Mouse (Mus musculus): Measurements from ENCODE around the gene Atg10.
"Not testable (repeated sequence)": the region's sequence is repeated elsewhere in the genome, so short reads cannot be mapped to it uniquely, and the experiment has no call there.

Gene Atg10

GRCm38 (mm10) chr13:90980878-90981674, 242.7 kb downstream of the Atg10 start:
- ChIA-PET POLR2A (no interaction called here), CTCF (no interaction called here)

GRCm38 (mm10) chr13:90977057-90977456, 246.7 kb downstream of the Atg10 start:
- ChIA-PET POLR2A (no interaction called here), CTCF (no interaction called here)

- CTCF ChIA-PET, result interaction anchor here in 1 of 4 experiments (0.7 kb wide), 1 partner anchor 724 kb away, joined by 4 read pairs; no protein-coding TSS in a partner anchor
- POLR2A ChIA-PET, result no interaction called here
These were observed 250.4 kb downstream of the Atg10 start for GRCm38 (mm10) chr13:90973409-90973808.

GRCm38 (mm10) chr13:90970259-90971017, 253.3 kb downstream of the Atg10 start:
- ChIA-PET POLR2A (no interaction called here), CTCF (no interaction called here)

- ChIA-PET CTCF (no interaction called here), POLR2A (interaction anchor here in 2 of 4 experiments (0.6 kb wide), 2 partner anchors 37 to 291 kb away, joined by 4 to 5 read pairs; no protein-coding TSS in a partner anchor)
These were observed 254.8 kb downstream of the Atg10 start for GRCm38 (mm10) chr13:90968940-90969339.

- POLR2A ChIA-PET, result interaction anchor here in 2 of 4 experiments (0.8 to 1.3 kb wide), 2 partner anchors 10 to 936 kb away, joined by 3 read pairs; no protein-coding TSS in a partner anchor
- CTCF ChIA-PET, result interaction anchor here (0.5 to 1.5 kb wide), 8 partner anchors 16 to 730 kb away, joined by 3 to 11 read pairs (median 4); no protein-coding TSS in a partner anchor
These were observed 256.3 kb downstream of the Atg10 start for GRCm38 (mm10) chr13:90967422-90967821.

GRCm38 (mm10) chr13:90965996-90966395, 257.8 kb downstream of the Atg10 start:
- POLR2A ChIA-PET, result interaction anchor here in 1 of 4 experiments (0.5 kb wide), 1 partner anchor 51 kb away, joined by 3 read pairs; no protein-coding TSS in a partner anchor
- CTCF ChIA-PET, result no interaction called here

GRCm38 (mm10) chr13:90964511-90964910, 259.3 kb downstream of the Atg10 start:
- ChIA-PET POLR2A (no interaction called here), CTCF (no interaction called here)

- CTCF ChIA-PET, result interaction anchor here in 2 of 4 experiments (0.6 to 0.7 kb wide), 2 partner anchors 717 to 1124 kb away, joined by 3 to 6 read pairs; no protein-coding TSS in a partner anchor
- POLR2A ChIA-PET, result interaction anchor here in 1 of 4 experiments (0.7 kb wide), 1 partner anchor 850 kb away, joined by 3 read pairs; no protein-coding TSS in a partner anchor
These were observed 260.7 kb downstream of the Atg10 start for GRCm38 (mm10) chr13:90962836-90963760.

GRCm38 (mm10) chr13:90960591-90960990, 263.2 kb downstream of the Atg10 start:
- ChIA-PET POLR2A (no interaction called here), CTCF (no interaction called here)

- CTCF ChIA-PET, result no interaction called here
- POLR2A ChIA-PET, result no interaction called here
These were observed 264.9 kb downstream of the Atg10 start for GRCm38 (mm10) chr13:90958894-90959293.

GRCm38 (mm10) chr13:90939600-90939999, 284.2 kb downstream of the Atg10 start:
- ChIA-PET POLR2A (interaction anchor here in 2 of 4 experiments (1.5 to 9.5 kb wide), 3 partner anchors 9 to 14 kb away, joined by 3 to 68 read pairs (median 5); partner anchors contain the start of gene Rps23 (in 1 of the 2)), CTCF (no interaction called here)

- POLR2A ChIA-PET, result interaction anchor here in 2 of 4 experiments (0.7 to 9.5 kb wide), 5 partner anchors 9 to 642 kb away, joined by 3 to 68 read pairs (median 3); partner anchors contain the start of gene Rps23 (in 1 of the 2)
- CTCF ChIA-PET, result no interaction called here
These were observed 284.6 kb downstream of the Atg10 start for GRCm38 (mm10) chr13:90939192-90939591.

- CTCF ChIA-PET, result no interaction called here
- POLR2A ChIA-PET, result interaction anchor here in 2 of 4 experiments (1.4 to 9.5 kb wide), 2 partner anchors 10 kb away, joined by 8 to 68 read pairs; partner anchors contain the start of gene Rps23 (in 1 of the 2)
These were observed 287.9 kb downstream of the Atg10 start for GRCm38 (mm10) chr13:90935852-90936251.

GRCm38 (mm10) chr13:90933256-90933655, 290.5 kb downstream of the Atg10 start:
- CTCF ChIA-PET, result interaction anchor here in 2 of 4 experiments (0.7 to 0.8 kb wide), 3 partner anchors 17 to 1381 kb away, joined by 3 to 4 read pairs (median 4); no protein-coding TSS in a partner anchor
- POLR2A ChIA-PET, result interaction anchor here (0.5 to 9.5 kb wide), 5 partner anchors 8 to 293 kb away, joined by 3 to 68 read pairs (median 5); partner anchors contain the start of gene Rps23 (in 1 of the 4)

- CTCF ChIA-PET, result no interaction called here
- POLR2A ChIA-PET, result interaction anchor here in 1 of 4 experiments (1.1 kb wide), 1 partner anchor 441 kb away, joined by 3 read pairs; no protein-coding TSS in a partner anchor
These were observed 293.9 kb downstream of the Atg10 start for GRCm38 (mm10) chr13:90929847-90930246.

GRCm38 (mm10) chr13:90928266-90928665, 295.5 kb downstream of the Atg10 start:
- CTCF ChIA-PET, result not testable (repeated sequence)
- POLR2A ChIA-PET, result interaction anchor here in 1 of 4 experiments (0.7 to 5.5 kb wide), 3 partner anchors 9 to 733 kb away, joined by 3 to 68 read pairs (median 42); partner anchors contain the start of gene Atg10

GRCm38 (mm10) chr13:90926938-90927633, 296.7 kb downstream of the Atg10 start:
- ChIA-PET CTCF (no interaction called here), POLR2A (interaction anchor here in 2 of 4 experiments (0.6 to 5.5 kb wide), 7 partner anchors 10 to 830 kb away, joined by 3 to 68 read pairs (median 5); partner anchors contain the start of gene Atg10 (in 1 of the 2))
